Mouse (Mus musculus): ENCODE measurements around the gene Sh3bp1.

Sh3bp1 gene

DNA sequence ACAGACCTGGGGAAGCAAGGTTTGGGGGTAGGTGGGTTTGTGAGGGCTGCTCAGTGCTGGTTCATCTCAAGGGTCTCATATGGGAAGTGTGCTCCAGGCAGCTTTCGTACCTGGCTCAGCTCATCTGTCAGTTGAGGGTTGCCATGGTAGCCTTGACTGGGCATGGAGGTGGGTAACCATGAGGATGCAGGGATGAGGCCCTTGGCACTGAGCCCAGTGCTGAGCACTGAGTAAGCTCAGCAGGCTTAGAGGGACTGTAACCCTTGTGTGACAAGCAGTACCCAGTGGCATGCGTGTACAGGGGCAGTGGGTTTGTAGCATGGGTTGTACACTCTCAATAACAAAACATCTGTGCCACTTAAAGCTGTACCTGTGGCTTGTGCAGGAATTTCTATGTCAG is 38.4 kb downstream of the Sh3bp1 start:
- in situ Hi-C loops (cut with MboI, MseI) = loop anchor here (10.0 kb wide), 1 partner anchor 1083 kb away; no protein-coding TSS in a partner anchor

GRCm38 (mm10) chr15:78940325-78940724 is 40.8 kb downstream of the Sh3bp1 start:
- in situ Hi-C loops (cut with MboI, MseI) = no loop called here

DNA sequence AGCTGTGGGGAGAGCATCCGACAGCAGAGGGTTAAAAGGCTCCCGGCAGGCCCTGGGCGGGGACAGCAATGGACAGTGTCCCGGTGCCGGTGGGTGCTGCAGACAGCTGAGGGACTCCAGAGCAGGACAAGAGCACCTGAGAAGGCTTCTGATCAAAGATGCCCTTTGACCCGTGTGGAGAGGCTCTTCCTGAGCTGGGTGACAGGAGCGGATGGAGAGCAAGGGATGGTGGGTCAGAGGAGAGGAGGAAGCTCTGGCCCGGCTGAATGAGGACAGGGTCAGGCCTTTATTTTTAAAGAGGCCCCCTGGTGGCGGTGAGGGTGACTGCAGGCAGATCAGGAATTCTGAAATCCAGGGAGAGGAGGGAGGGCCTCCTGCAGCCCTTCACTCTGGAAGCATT is 43.1 kb downstream of the Sh3bp1 start:
- in situ Hi-C loops (cut with MboI, MseI) = no loop called here

- in situ Hi-C loops (cut with MboI, MseI) = no loop called here
Measured at GRCm38 (mm10) chr15:78946232-78946631, 46.7 kb downstream of the Sh3bp1 start.

- in situ Hi-C loops (cut with MboI, MseI) = no loop called here
Measured at GRCm38 (mm10) chr15:78947657-78948056, 48.1 kb downstream of the Sh3bp1 start, which contains the start of gene Triobp. Gene Triobp, plus strand, starts transcription at chr15:78947724.

- in situ Hi-C loops (cut with MboI, MseI) = no loop called here
Measured at GRCm38 (mm10) chr15:78948152-78948725, 48.7 kb downstream of the Sh3bp1 start.

- in situ Hi-C loops (cut with MboI, MseI) = no loop called here
Measured at GRCm38 (mm10) chr15:78948883-78949282, 49.3 kb downstream of the Sh3bp1 start.

- in situ Hi-C loops (cut with MboI, MseI) = no loop called here
Measured at GRCm38 (mm10) chr15:78955663-78956062, 56.1 kb downstream of the Sh3bp1 start.

DNA sequence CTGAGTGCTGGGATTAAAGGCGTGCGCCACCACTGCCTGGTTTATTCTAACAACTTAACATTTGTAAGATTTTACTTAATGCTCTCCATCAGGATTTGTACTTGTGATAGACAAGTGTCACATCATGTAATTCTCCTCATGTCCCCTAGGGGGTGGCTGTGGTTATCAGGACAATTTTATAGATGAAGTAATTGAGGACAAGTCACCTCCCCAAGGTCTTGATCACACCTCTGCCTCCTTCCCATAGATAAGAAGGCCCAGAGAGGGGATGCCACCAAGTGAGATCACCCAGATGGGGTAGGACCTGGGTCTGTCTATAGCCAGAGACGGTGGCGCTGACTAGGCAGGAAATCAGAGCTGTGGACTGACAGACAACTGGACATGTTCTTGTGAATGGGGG is 56.8 kb downstream of the Sh3bp1 start:
- in situ Hi-C loops (cut with MboI, MseI) = no loop called here

DNA sequence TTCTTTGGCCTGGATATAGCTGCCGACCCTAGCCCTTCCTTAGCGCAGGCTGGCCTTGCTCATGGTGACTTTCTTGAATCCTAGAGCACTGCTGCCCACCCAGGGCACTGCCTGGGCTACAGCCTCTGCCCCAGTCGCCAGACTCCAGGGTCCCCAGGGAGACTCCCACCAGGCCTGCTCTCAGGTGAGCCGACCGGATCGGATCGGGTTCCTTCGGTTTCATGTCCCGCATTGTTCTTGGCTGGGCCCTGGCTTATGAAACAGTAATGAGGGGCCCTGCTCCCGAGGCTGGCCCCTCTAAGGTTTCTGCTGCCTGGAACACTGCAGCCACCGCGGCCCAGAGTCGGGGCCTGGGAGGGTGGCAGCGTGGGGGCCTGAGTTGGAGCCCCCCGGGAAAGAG is 57.5 kb downstream of the Sh3bp1 start:
- in situ Hi-C loops (cut with MboI, MseI) = no loop called here

DNA sequence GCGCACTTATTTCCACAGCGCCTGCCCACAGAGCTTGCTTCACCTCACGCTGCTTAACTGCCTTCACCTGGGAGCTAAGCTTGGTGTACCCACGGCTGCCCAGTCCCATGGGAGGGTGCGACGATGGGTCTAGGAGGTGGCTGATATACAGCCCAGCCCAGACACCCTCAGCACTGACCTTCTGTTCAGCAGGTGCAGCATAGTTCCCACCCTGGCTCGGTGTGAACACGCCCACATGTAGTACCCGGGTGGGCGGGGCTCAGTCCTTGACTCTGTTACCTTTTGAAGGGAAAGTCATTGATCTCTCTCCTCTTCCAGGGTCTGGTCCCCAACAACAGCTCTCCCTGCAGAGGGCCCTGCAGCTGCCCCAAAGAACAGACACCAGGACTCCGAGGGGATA is 60.0 kb downstream of the Sh3bp1 start:
- in situ Hi-C loops (cut with MboI, MseI) = no loop called here

DNA sequence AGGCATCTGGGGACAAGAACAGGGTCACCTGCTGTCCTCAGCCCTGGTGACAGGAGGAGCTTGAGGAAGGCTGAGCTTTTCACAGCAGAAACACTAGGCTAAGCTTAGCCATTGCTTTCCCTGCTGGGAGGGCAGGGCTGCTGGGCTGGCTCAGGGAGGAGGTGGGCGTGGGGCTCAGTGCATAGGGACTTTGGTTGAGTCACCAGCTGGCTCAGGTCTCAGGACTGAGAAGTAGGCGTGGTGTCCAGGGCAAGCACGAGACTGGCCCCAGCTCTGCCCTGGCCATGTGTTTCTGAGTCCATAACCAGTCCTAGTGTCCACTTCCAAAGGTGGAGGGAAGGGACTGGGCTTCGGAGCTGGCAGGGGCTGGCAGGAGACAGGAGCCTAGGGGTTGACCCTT is 60.5 kb downstream of the Sh3bp1 start:
- in situ Hi-C loops (cut with MboI, MseI) = loop anchor here (5.0 kb wide), 1 partner anchor 43 kb away; no protein-coding TSS in a partner anchor

All from T-helper 2 cell (primary cell).